Mouse (Mus musculus): ENCODE data around the gene Enc1. TPM values are rescaled to one million over a fixed set of nuclear protein-coding genes. Genes with fewer than 3 reads are reported as not detected.

The Enc1 gene
- polyA plus RNA-seq, 1 experiment from 2014 or later = 12.0 TPM

DNA sequence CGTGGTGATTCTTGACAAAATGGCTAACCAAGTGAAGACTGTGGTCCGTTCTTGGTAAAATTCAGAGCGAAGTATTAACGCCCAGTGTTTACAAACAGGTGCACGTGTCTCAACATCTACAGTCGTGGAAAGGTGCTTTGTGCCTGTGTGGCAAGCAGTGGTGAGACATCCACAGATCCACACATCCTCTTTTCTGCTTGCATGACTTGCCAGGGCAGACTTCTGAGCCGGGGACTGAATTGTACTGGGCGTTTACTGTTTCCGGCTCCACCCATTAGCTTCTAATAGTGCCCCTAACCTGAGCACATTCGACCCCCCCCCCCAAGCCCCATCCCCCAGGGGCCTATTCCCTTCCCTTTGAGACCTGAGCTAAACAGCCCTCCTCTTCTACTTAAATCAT lies 34.6 kb downstream of the Enc1 start:
- Histone ChIP-seq H3K9ac (no peak overlapping the region), H3K36me3 (no peaks in the 10 kb centered on the region), H3K4me1 (peaks cover 4% of the 10 kb centered on the region; the same call in 1 of the 2 replicates), H3K27ac (no peak overlapping the region), H3K27me3 (no peaks in the 10 kb centered on the region), H3K4me3 (replicated peaks) (no peak overlapping the region), H3K9me3 (replicated peaks) (no peaks in the 10 kb centered on the region), H3K4me2 (no peak overlapping the region)
- WGBS = 72% methylated on average over 10 of the region's 10 CpGs
- no peak for ATAC-seq (replicated peaks; ENCODE audit: low FRiP score)

- ATAC-seq (replicated peaks; ENCODE audit: low FRiP score) = 0 out of 2 replicates have a peak, but pooled peaks have one; percentile 36
- H3K9me3 ChIP-seq (replicated peaks) = no peaks in the 10 kb centered on the region
- H3K4me3 ChIP-seq (replicated peaks) = peak overlapping the region; percentile 26
- peaks cover 16% of the 10 kb centered on the region for H3K4me1 ChIP-seq
- 0 out of 2 replicates have a peak overlapping the region, but pooled peaks have one; percentile 9 for H3K9ac ChIP-seq
- H3K27ac ChIP-seq = peak overlapping the region; percentile 19; the same call in 1 of the 2 replicates
- peak overlapping the region; percentile 61 for H3K4me2 ChIP-seq
- peaks cover 6% of the 10 kb centered on the region; the same call in 1 of the 2 replicates for H3K27me3 ChIP-seq
- H3K36me3 ChIP-seq = no peaks in the 10 kb centered on the region
- 19% methylated on average over 26 of the region's 26 CpGs for WGBS
These were observed 41.4 kb downstream of the Enc1 start for GRCm38 (mm10) chr13:97282051-97282910.

- ATAC-seq (replicated peaks; ENCODE audit: low FRiP score) = no peak
- Histone ChIP-seq H3K36me3 (no peaks in the 10 kb centered on the region), H3K9ac (no peak overlapping the region), H3K9me3 (replicated peaks) (no peaks in the 10 kb centered on the region), H3K4me2 (peak overlapping the region; percentile 61), H3K4me1 (peaks cover 16% of the 10 kb centered on the region), H3K27ac (0 out of 2 replicates have a peak overlapping the region, but pooled peaks have one; percentile 13), H3K27me3 (peaks cover 6% of the 10 kb centered on the region; the same call in 1 of the 2 replicates), H3K4me3 (replicated peaks) (0 out of 2 replicates have a peak overlapping the region, but pooled peaks have one; percentile 26)
- 11% methylated on average over 9 of the region's 9 CpGs for WGBS
These were observed 42.0 kb downstream of the Enc1 start for GRCm38 (mm10) chr13:97282911-97283281.

- no peak overlapping the region for H3K4me3 ChIP-seq (replicated peaks)
- no peak overlapping the region for H3K4me2 ChIP-seq
- peaks cover 21% of the 10 kb centered on the region for H3K4me1 ChIP-seq
- peaks cover 6% of the 10 kb centered on the region; the same call in 1 of the 2 replicates for H3K27me3 ChIP-seq
- H3K36me3 ChIP-seq = no peaks in the 10 kb centered on the region
- ATAC-seq (replicated peaks; ENCODE audit: low FRiP score) = no peak
- no peak overlapping the region for H3K27ac ChIP-seq
- H3K9ac ChIP-seq = no peak overlapping the region
- WGBS = 91% methylated on average over 3 of the region's 3 CpGs
- no peaks in the 10 kb centered on the region for H3K9me3 ChIP-seq (replicated peaks)
These were observed 46.1 kb downstream of the Enc1 start for GRCm38 (mm10) chr13:97287046-97287445.

- no peak overlapping the region for H3K4me3 ChIP-seq (replicated peaks)
- 36% methylated on average over 3 of the region's 3 CpGs for WGBS
- no peak overlapping the region for H3K4me2 ChIP-seq
- H3K27me3 ChIP-seq = no peaks in the 10 kb centered on the region
- H3K4me1 ChIP-seq = peaks cover 17% of the 10 kb centered on the region
- no peak for ATAC-seq (replicated peaks; ENCODE audit: low FRiP score)
- no peak overlapping the region for H3K9ac ChIP-seq
- no peaks in the 10 kb centered on the region for H3K9me3 ChIP-seq (replicated peaks)
- H3K27ac ChIP-seq = no peak overlapping the region
- H3K36me3 ChIP-seq = no peaks in the 10 kb centered on the region
These were observed 49.8 kb downstream of the Enc1 start for GRCm38 (mm10) chr13:97290747-97291146.

GRCm38 (mm10) chr13:97291354-97291753 lies 50.4 kb downstream of the Enc1 start:
- Histone ChIP-seq H3K27ac (no peak overlapping the region), H3K4me1 (peaks cover 18% of the 10 kb centered on the region), H3K9ac (no peak overlapping the region), H3K9me3 (replicated peaks) (no peaks in the 10 kb centered on the region), H3K36me3 (no peaks in the 10 kb centered on the region), H3K4me2 (no peak overlapping the region), H3K27me3 (no peaks in the 10 kb centered on the region), H3K4me3 (replicated peaks) (no peak overlapping the region)
- 74% methylated on average over 17 of the region's 17 CpGs for WGBS
- ATAC-seq (replicated peaks; ENCODE audit: low FRiP score) = peak; percentile 46; the same call in 1 of the 2 replicates

- WGBS = 55% methylated on average over 8 of the region's 8 CpGs
- H3K9ac ChIP-seq = no peak overlapping the region
- no peaks in the 10 kb centered on the region for H3K9me3 ChIP-seq (replicated peaks)
These were observed 51.1 kb downstream of the Enc1 start for GRCm38 (mm10) chr13:97292026-97292425.

GRCm38 (mm10) chr13:97292451-97293245 lies 51.7 kb downstream of the Enc1 start:
- H3K27me3 ChIP-seq = no peaks in the 10 kb centered on the region
- H3K4me2 ChIP-seq = 0 out of 2 replicates have a peak overlapping the region, but pooled peaks have one; percentile 4
- no peak overlapping the region for H3K27ac ChIP-seq
- no peaks in the 10 kb centered on the region for H3K36me3 ChIP-seq
- H3K4me1 ChIP-seq = peaks cover 18% of the 10 kb centered on the region
- no peak for ATAC-seq (replicated peaks; ENCODE audit: low FRiP score)
- H3K9ac ChIP-seq = no peak overlapping the region
- 31% methylated on average over 12 of the region's 12 CpGs for WGBS
- no peak overlapping the region for H3K4me3 ChIP-seq (replicated peaks)
- H3K9me3 ChIP-seq (replicated peaks) = no peaks in the 10 kb centered on the region

More at GRCm38 (mm10) chr13:97292026-97292425, 51.1 kb downstream of the Enc1 start:
- Histone ChIP-seq H3K27me3 (no peaks in the 10 kb centered on the region), H3K27ac (no peak overlapping the region), H3K4me2 (0 out of 2 replicates have a peak overlapping the region, but pooled peaks have one; percentile 4), H3K4me1 (peaks cover 18% of the 10 kb centered on the region), H3K4me3 (replicated peaks) (no peak overlapping the region), H3K36me3 (no peaks in the 10 kb centered on the region)
- ATAC-seq (replicated peaks; ENCODE audit: low FRiP score) = 0 out of 2 replicates have a peak, but pooled peaks have one; percentile 46

DNA sequence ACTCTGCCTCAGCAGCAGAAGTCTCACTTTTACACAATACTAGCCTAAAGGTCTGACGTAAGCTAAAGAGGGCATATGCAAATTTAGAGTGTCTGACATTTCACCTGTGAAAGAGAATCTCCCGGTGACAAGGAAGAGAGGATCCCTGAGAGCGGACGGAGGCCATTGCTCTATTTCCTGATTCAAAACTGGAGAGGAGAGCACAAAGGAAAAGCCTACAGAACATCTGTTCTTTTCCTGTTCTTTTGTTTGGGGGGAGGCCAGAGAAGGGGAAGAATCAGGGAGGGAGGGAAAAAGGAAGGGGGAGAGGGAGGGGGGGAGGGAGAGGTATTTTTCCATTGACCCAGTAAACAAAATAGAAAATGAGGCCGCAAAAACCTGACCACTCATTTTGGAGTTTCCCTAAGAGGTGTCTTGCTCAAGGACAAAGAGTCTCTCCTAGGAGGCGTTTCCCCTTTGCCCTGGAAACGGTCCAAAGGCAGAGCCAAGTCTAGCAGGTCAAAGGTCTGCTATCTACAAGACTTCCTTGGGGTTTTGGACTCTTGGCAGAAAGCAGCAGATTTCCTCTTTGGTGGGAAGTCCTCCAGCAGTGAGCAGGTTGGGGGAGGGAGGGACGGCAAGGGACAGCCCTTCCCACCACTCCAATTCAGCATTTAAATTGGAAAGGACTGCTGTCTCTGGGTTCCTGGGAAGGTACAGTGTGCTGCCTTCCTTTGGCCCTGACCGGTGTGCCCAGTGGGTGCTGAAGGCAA lies 54.4 kb downstream of the Enc1 start:
- Histone ChIP-seq H3K27me3 (no peaks in the 10 kb centered on the region), H3K4me2 (no peak overlapping the region), H3K27ac (peak overlapping the region; percentile 54; the same call in 1 of the 2 replicates), H3K4me1 (peaks cover 22% of the 10 kb centered on the region), H3K36me3 (no peaks in the 10 kb centered on the region), H3K9me3 (replicated peaks) (no peaks in the 10 kb centered on the region), H3K4me3 (replicated peaks) (no peak overlapping the region), H3K9ac (no peak overlapping the region)
- 61% methylated on average over 9 of the region's 9 CpGs for WGBS
- ATAC-seq (replicated peaks; ENCODE audit: low FRiP score) = no peak

GRCm38 (mm10) chr13:97295853-97296219 lies 54.9 kb downstream of the Enc1 start:
- H3K27ac ChIP-seq = peak overlapping the region; percentile 54; the same call in 1 of the 2 replicates
- no peak overlapping the region for H3K9ac ChIP-seq
- H3K36me3 ChIP-seq = no peaks in the 10 kb centered on the region
- 77% methylated on average over 11 of the region's 11 CpGs for WGBS
- ATAC-seq (replicated peaks; ENCODE audit: low FRiP score) = no peak
- H3K4me3 ChIP-seq (replicated peaks) = no peak overlapping the region
- H3K4me2 ChIP-seq = no peak overlapping the region
- no peaks in the 10 kb centered on the region for H3K27me3 ChIP-seq
- peaks cover 25% of the 10 kb centered on the region for H3K4me1 ChIP-seq
- no peaks in the 10 kb centered on the region for H3K9me3 ChIP-seq (replicated peaks)

DNA sequence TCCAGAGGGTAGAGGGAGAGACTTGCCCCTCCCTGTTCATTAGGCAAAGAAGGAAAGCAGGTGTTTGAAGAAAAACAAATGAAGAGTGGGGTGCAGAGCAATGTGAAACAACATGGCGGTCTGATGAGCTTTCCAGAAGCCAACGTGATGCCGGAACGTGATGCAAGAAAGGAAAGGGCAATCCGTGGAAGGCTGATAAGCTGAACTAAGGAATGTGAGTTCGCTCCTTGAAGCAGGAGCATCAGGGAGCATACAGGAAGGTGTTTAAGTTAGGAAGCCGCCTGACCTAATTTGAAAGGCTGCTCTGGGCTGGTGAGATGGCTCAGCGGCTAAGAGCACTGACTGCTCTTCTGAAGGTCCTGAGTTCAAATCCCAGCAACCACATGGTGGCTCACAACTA lies 55.4 kb downstream of the Enc1 start:
- Histone ChIP-seq H3K4me3 (replicated peaks) (no peak overlapping the region), H3K27me3 (no peaks in the 10 kb centered on the region), H3K27ac (no peak overlapping the region), H3K4me2 (no peak overlapping the region), H3K36me3 (no peaks in the 10 kb centered on the region), H3K9me3 (replicated peaks) (no peaks in the 10 kb centered on the region), H3K9ac (no peak overlapping the region), H3K4me1 (peaks cover 24% of the 10 kb centered on the region)
- 86% methylated on average over 8 of the region's 8 CpGs for WGBS
- no peak for ATAC-seq (replicated peaks; ENCODE audit: low FRiP score)
